Mouse (Mus musculus) CH12.LX (cell line): ENCODE data around the gene Ghdc. TPM values are rescaled to one million over a fixed set of nuclear protein-coding genes. Genes with fewer than 3 reads are reported as not detected.

ENCODE experiments used
- DNase-seq: peaks from one replicate; pipeline ENCODE4 v3.0.0-alpha.2; 2013; ENCODE audit errors: extremely low read depth
- H3K27ac ChIP-seq: 2 replicates; pipeline ENCODE4 v1.5.1; 2012; ENCODE audit warnings: low read depth, mild to moderate bottlenecking, control low read depth, moderate library complexity; ENCODE audit not compliant: insufficient read depth
- H3K27me3 ChIP-seq: replicated peaks from 2 replicates; pipeline ENCODE3; 2012; ENCODE audit warnings: inconsistent platforms
- H3K36me3 ChIP-seq, 2 experiments: replicated peaks in 1 of 2; 2 replicates each; pipeline versions ENCODE3 to v1.6.1; 2012; ENCODE audit warnings: inconsistent platforms in 1 of 2, low read length in 1 of 2, mild to moderate bottlenecking in 1 of 2, mixed read lengths in 1 of 2, moderate library complexity in 1 of 2; ENCODE audit not compliant: control insufficient read depth in 1 of 2, insufficient read depth in 1 of 2
- H3K4me1 ChIP-seq, 2 experiments: 2 replicates each; pipeline ENCODE4 v1.6.1; 2012; ENCODE audit warnings: inconsistent platforms in 1 of 2, moderate library complexity in 1 of 2; ENCODE audit not compliant: insufficient read depth in 2 of 2, control insufficient read depth in 1 of 2
- H3K4me2 ChIP-seq: 2 replicates; pipeline ENCODE4 v1.6.1; 2012; ENCODE audit warnings: low read depth, mild to moderate bottlenecking, control low read depth; ENCODE audit not compliant: poor library complexity, insufficient read depth, severe bottlenecking
- H3K4me3 ChIP-seq, 3 experiments: fragments of 150-350 bp in 1 of 3; sonication (generic) in 1 of 3; replicated peaks in 1 of 3; 2 replicates each; pipeline versions ENCODE3 to v1.5.1; 2011 to 2012; ENCODE audit warnings: low read depth in 2 of 3, low read length in 2 of 3, mild to moderate bottlenecking in 2 of 3, moderate library complexity in 2 of 3, control low read depth in 1 of 3, improper control_type of control experiment in 1 of 3, inconsistent platforms in 1 of 3, mixed read lengths in 1 of 3; ENCODE audit not compliant: poor library complexity in 1 of 3
- H3K79me2 ChIP-seq: replicated peaks from 2 replicates; pipeline ENCODE4 v1.6.1; 2012; ENCODE audit warnings: mild to moderate bottlenecking, moderate library complexity; ENCODE audit not compliant: control insufficient read depth, poor library complexity, insufficient read depth, severe bottlenecking; ENCODE audit errors: extremely low read depth
- H3K9ac ChIP-seq: 2 replicates; pipeline ENCODE4 v1.6.1; 2012; ENCODE audit warnings: low read depth, mild to moderate bottlenecking, control low read depth, moderate library complexity; ENCODE audit not compliant: insufficient read depth
- H3K9me3 ChIP-seq: replicated peaks from 2 replicates; pipeline ENCODE3; 2012; ENCODE audit warnings: low read length, inconsistent platforms, mixed read lengths
- BHLHE40 ChIP-seq: IDR thresholded peaks from 2 replicates; pipeline ENCODE4 v1.6.1; 2011; ENCODE audit warnings: mild to moderate bottlenecking, low read depth, low read length, improper control_type of control experiment
- CTCF ChIP-seq, 2 experiments: IDR thresholded peaks in 1 of 2; conservative IDR thresholded peaks in 1 of 2; 2 replicates each; pipeline ENCODE4 v1.5.1; 2011 to 2012; ENCODE audit warnings: low read depth in 2 of 2, low read length in 2 of 2, improper control_type of control experiment in 1 of 2, inconsistent platforms in 1 of 2, mild to moderate bottlenecking in 1 of 2, moderate library complexity in 1 of 2
- E2F4 ChIP-seq: IDR thresholded peaks from 2 replicates; pipeline ENCODE4 v1.6.1; 2011; ENCODE audit warnings: low read depth, low read length, improper control_type of control experiment; ENCODE audit not compliant: insufficient replicate concordance
- ELF1 ChIP-seq: IDR thresholded peaks from 2 replicates; pipeline ENCODE4 v1.6.1; 2014; ENCODE audit warnings: low read depth, mild to moderate bottlenecking, inconsistent platforms, low read length, improper control_type of control experiment
- ETS1 ChIP-seq: conservative IDR thresholded peaks from 2 replicates; pipeline ENCODE4 v1.6.1; 2012; ENCODE audit warnings: low read depth, mild to moderate bottlenecking, inconsistent platforms, low read length, improper control_type of control experiment, moderate library complexity
- GABPA ChIP-seq: IDR thresholded peaks from 2 replicates; pipeline ENCODE4 v1.6.1; 2012; ENCODE audit warnings: low read depth, low read length, improper control_type of control experiment, inconsistent platforms; ENCODE audit not compliant: insufficient replicate concordance
- HCFC1 ChIP-seq: IDR thresholded peaks from 2 replicates; pipeline ENCODE4 v1.6.1; 2012; ENCODE audit warnings: low read depth, mild to moderate bottlenecking, inconsistent platforms, low read length, improper control_type of control experiment
- IRF4 ChIP-seq: IDR thresholded peaks from 2 replicates; pipeline ENCODE4 v1.6.1; 2014; ENCODE audit warnings: low read depth, mild to moderate bottlenecking, inconsistent platforms, low read length, improper control_type of control experiment
- JUN ChIP-seq: IDR thresholded peaks from 2 replicates; pipeline ENCODE4 v1.6.1; 2011; ENCODE audit warnings: low read depth, mild to moderate bottlenecking, low read length, improper control_type of control experiment, moderate library complexity; ENCODE audit not compliant: insufficient read depth
- JUND ChIP-seq: conservative IDR thresholded peaks from 2 replicates; pipeline ENCODE4 v1.6.1; 2011; ENCODE audit warnings: low read depth, low read length, improper control_type of control experiment
- KAT2A ChIP-seq: IDR thresholded peaks from 2 replicates; pipeline ENCODE4 v1.6.1; 2012; ENCODE audit warnings: low read length, improper control_type of control experiment, inconsistent platforms; ENCODE audit not compliant: insufficient replicate concordance
- MAFK ChIP-seq: IDR thresholded peaks from 2 replicates; pipeline ENCODE4 v1.6.1; 2011; ENCODE audit warnings: low read length, improper control_type of control experiment; ENCODE audit not compliant: insufficient replicate concordance
- MAZ ChIP-seq: IDR thresholded peaks from 2 replicates; pipeline ENCODE4 v1.6.1; 2012; ENCODE audit warnings: low read depth, mild to moderate bottlenecking, inconsistent platforms, low read length, improper control_type of control experiment, moderate library complexity
- MEF2A ChIP-seq: IDR thresholded peaks from 2 replicates; pipeline ENCODE4 v1.6.1; 2014; ENCODE audit warnings: low read depth, mild to moderate bottlenecking, inconsistent platforms, low read length, improper control_type of control experiment, borderline replicate concordance
- MYC ChIP-seq: IDR thresholded peaks from 2 replicates; pipeline ENCODE4 v1.6.1; 2011; ENCODE audit warnings: low read depth, mild to moderate bottlenecking, improper control_type of control experiment, low read length
- NELFE ChIP-seq: IDR thresholded peaks from 2 replicates; pipeline ENCODE4 v1.6.1; 2011; ENCODE audit warnings: low read depth, low read length, improper control_type of control experiment
- NRF1 ChIP-seq: IDR thresholded peaks from 2 replicates; pipeline ENCODE4 v1.6.1; 2014; ENCODE audit warnings: low read depth, mild to moderate bottlenecking, inconsistent platforms, low read length, improper control_type of control experiment, moderate library complexity
- PAX5 ChIP-seq: IDR thresholded peaks from 2 replicates; pipeline ENCODE4 v1.6.1; 2012; ENCODE audit warnings: low read length, inconsistent platforms, mixed read lengths
- POLR2A ChIP-seq: IDR thresholded peaks from 2 replicates; pipeline ENCODE4 v1.6.1; 2011; ENCODE audit warnings: low read depth, mild to moderate bottlenecking, improper control_type of control experiment, low read length
- POLR2AphosphoS2 ChIP-seq: IDR thresholded peaks from 2 replicates; pipeline ENCODE4 v1.6.1; 2011; ENCODE audit warnings: low read depth, low read length, improper control_type of control experiment
- RAD21 ChIP-seq: IDR thresholded peaks from 2 replicates; pipeline ENCODE4 v1.6.1; 2011; ENCODE audit warnings: low read depth, mild to moderate bottlenecking, low read length, improper control_type of control experiment, moderate library complexity
- RCOR1 ChIP-seq: conservative IDR thresholded peaks from 2 replicates; pipeline ENCODE4 v1.6.1; 2012; ENCODE audit warnings: low read depth, mild to moderate bottlenecking, inconsistent platforms, low read length, improper control_type of control experiment
- UBTF ChIP-seq: IDR thresholded peaks from 2 replicates; pipeline ENCODE4 v1.6.1; 2012; ENCODE audit warnings: low read depth, mild to moderate bottlenecking, inconsistent platforms, low read length, improper control_type of control experiment, moderate library complexity
- USF2 ChIP-seq: conservative IDR thresholded peaks from 2 replicates; pipeline ENCODE4 v1.6.1; 2011; ENCODE audit warnings: low read depth, low read length, improper control_type of control experiment
- ZKSCAN1 ChIP-seq: IDR thresholded peaks from 2 replicates; pipeline ENCODE4 v1.6.1; 2012; ENCODE audit warnings: low read depth, inconsistent platforms, low read length, improper control_type of control experiment, borderline replicate concordance
- ZNF384 ChIP-seq: IDR thresholded peaks from 2 replicates; pipeline ENCODE4 v1.6.1; 2012; ENCODE audit warnings: low read depth, low read length, improper control_type of control experiment, inconsistent platforms
- dilution Hi-C: fragments of 300-500 bp; cut with MboI; formaldehyde crosslinking; loops from 2 replicates; pipeline ENCODE4 v1.14.3; 2020; ENCODE audit warnings: low sequenced_read_pairs; ENCODE audit not compliant: extremely low pct_unique_long_range_greater_than_20kb, extremely low pct_ligation_motif_present
- in situ Hi-C: fragments of 300-500 bp; cut with MboI; formaldehyde crosslinking; loops from 3 replicates; pipeline ENCODE4 v1.14.3; 2019; ENCODE audit warnings: low sequenced_read_pairs, low pct_ligation_motif_present, low pct_unique_long_range_greater_than_20kb, mixed read lengths
- polyA plus RNA-seq: library from polyadenylated mRNA; unstranded; fragments of >175 nt; gene quantifications from 2 replicates; pipeline ENCODE4 v1.2.1, GENCODE M21; 2012; ENCODE audit warnings: low read depth; ENCODE audit not compliant: insufficient read length
- total RNA-seq, 2 experiments: library from RNA; depleted of rRNA; stranded (reverse); fragments of 300-350 nt in 1 of 2; fragments of >200 nt in 1 of 2; gene quantifications; 2 replicates each; pipeline ENCODE4 v1.2.3; 2012 to 2014

Gene Ghdc
- total and polyA plus RNA-seq, 3 experiments, result 10.9 to 17.9 (median 16.6) TPM

DNA sequence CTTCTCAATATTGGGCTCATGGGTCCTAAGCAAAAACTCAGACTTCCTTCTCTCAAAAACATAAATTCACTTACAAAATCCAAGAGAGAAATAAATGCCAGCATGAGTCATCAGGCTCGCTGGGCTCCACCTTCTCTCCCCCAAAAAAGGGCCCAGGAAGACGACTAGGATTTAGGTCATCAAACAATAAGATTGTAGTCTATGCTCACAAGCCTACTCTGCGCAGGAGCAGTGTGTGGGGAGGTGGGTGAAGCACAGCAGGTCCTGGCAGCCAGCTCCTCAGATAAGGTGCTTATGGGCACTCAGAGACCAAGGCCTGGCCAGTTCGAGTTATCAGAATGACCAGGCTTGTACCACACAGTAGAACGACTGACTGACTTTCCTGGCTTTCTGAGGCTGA, 50.4 kb downstream of the Ghdc start:
- Histone ChIP-seq H3K79me2 (peaks cover 35% of the 10 kb centered on the region), H3K4me3 (no peak overlapping the region), H3K4me2 (no peak overlapping the region), H3K4me1 (peaks cover 8 to 52% of the 10 kb centered on the region in 2 experiments), H3K9ac (no peak overlapping the region), H3K27me3 (no peaks in the 10 kb centered on the region), H3K36me3 (peaks cover 43 to 92% of the 10 kb centered on the region in 2 experiments), H3K9me3 (no peaks in the 10 kb centered on the region), H3K27ac (no peak overlapping the region)
- no peak for TF ChIP-seq CTCF (conservative IDR thresholded peaks at IDR 0.05 in 1 of 2, IDR thresholded peaks at IDR 0.05 in 1 of 2; ENCODE audit: low read depth in 2 of 2, low read length in 2 of 2)
- no peak for TF ChIP-seq BHLHE40
- TF ChIP-seq ELF1, result no peak
- TF ChIP-seq HCFC1, result no peak
- no peak for TF ChIP-seq ZNF384
- TF ChIP-seq KAT2A, result no peak
- no peak for TF ChIP-seq ETS1
- TF ChIP-seq NRF1, result no peak
- no peak for TF ChIP-seq MYC
- TF ChIP-seq JUND, result no peak
- TF ChIP-seq POLR2AphosphoS2, result no peak
- TF ChIP-seq POLR2A, result no peak
- no peak for TF ChIP-seq IRF4
- no peak for TF ChIP-seq GABPA
- TF ChIP-seq JUN, result no peak
- no peak for TF ChIP-seq NELFE
- TF ChIP-seq MEF2A, result no peak
- TF ChIP-seq MAFK, result no peak
- TF ChIP-seq UBTF, result no peak
- dilution Hi-C loops, result no loop called here
- DNase-seq, result no peak
- in situ Hi-C loops, result no loop called here

DNA sequence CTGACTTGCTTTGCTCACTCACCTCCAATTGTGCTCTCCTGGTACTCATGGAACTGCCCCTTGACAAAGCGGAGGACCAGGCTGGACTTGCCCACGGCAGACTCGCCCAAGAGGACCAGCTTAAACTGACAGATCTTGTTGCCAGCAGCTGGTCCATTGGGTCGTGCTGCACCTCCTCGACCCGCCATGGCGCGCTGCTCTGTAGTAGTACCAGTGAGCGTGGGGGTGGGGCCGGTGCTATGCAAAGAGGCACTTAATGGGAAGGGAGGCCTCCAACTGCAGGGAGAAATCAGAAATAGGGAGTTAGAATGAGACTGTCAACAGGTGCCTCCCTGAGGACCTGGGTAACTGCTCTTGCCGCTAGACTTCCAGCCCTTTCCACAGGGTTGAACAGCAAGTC, 50.9 kb downstream of the Ghdc start:
- Histone ChIP-seq H3K27ac (no peak overlapping the region), H3K27me3 (no peaks in the 10 kb centered on the region), H3K9ac (no peak overlapping the region), H3K9me3 (no peaks in the 10 kb centered on the region), H3K79me2 (peaks cover 30% of the 10 kb centered on the region), H3K4me2 (no peak overlapping the region), H3K4me3 (no peak overlapping the region), H3K4me1 (peaks cover 8 to 48% of the 10 kb centered on the region in 2 experiments), H3K36me3 (peaks cover 47 to 92% of the 10 kb centered on the region in 2 experiments)
- dilution Hi-C loops, result no loop called here
- no peak for DNase-seq
- TF ChIP-seq ETS1 (no peak), E2F4 (no peak), RAD21 (no peak), RCOR1 (no peak), POLR2AphosphoS2 (no peak), ZKSCAN1 (no peak), USF2 (no peak), MAZ (no peak), PAX5 (no peak), MAFK (no peak)
- in situ Hi-C loops, result no loop called here
